Mouse (Mus musculus): ENCODE results near the gene Mid1.
"Not testable (repeated sequence)": the region's sequence is repeated elsewhere in the genome, so short reads cannot be mapped to it uniquely, and the experiment has no call there.

DNA sequence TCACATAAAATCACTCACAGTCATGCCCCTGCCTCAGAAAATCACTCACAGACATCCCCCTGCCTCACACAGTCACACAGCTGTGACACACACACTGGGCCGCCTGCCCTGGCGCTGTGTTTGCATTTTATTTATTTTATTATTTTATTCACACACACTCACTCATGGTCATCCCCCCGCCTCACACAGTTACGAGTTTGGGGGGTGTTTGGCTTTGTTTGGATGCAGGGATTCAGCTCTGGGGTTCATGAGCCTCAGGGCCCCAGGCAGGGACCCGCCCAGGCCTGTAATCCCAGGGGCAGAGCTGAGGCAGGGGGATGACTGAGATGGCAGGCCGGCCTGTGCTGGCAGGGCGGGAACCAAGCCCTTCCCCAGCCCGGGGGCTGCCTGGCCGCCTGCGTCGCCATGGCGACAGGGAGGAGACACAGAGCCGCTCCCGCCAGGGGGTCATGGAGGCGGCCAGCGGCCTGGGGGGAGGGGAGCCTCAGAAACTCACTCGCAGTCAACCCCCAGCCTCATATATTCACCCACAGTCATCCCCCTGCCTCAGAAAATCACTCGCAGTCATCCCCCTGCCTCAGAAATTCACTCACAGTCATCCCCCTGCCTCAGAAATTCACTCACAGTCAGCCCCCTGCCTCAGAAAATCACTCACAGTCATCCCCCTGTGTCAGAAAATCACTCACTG, 317.7 kb downstream of the Mid1 start:
- TF ChIP-seq TCF12 (IDR thresholded peaks at IDR 0.05; ENCODE audit: insufficient read depth, poor library complexity, severe bottlenecking); CEBPB (IDR thresholded peaks at IDR 0.05; ENCODE audit: insufficient read depth, poor library complexity, severe bottlenecking); POLR2A (IDR thresholded peaks at IDR 0.05; ENCODE audit: insufficient read length, low read depth); MYOD1 (IDR thresholded peaks at IDR 0.05; ENCODE audit: control insufficient read depth in 1 of 3, insufficient read length in 2 of 3, low read depth in 2 of 3): not testable (repeated sequence)

All from myocyte (in vitro differentiated cells).